Mouse (Mus musculus): ENCODE results near the gene Gm13276.
"Not testable (repeated sequence)": the region's sequence is repeated elsewhere in the genome, so short reads cannot be mapped to it uniquely, and the experiment has no call there.

DNA sequence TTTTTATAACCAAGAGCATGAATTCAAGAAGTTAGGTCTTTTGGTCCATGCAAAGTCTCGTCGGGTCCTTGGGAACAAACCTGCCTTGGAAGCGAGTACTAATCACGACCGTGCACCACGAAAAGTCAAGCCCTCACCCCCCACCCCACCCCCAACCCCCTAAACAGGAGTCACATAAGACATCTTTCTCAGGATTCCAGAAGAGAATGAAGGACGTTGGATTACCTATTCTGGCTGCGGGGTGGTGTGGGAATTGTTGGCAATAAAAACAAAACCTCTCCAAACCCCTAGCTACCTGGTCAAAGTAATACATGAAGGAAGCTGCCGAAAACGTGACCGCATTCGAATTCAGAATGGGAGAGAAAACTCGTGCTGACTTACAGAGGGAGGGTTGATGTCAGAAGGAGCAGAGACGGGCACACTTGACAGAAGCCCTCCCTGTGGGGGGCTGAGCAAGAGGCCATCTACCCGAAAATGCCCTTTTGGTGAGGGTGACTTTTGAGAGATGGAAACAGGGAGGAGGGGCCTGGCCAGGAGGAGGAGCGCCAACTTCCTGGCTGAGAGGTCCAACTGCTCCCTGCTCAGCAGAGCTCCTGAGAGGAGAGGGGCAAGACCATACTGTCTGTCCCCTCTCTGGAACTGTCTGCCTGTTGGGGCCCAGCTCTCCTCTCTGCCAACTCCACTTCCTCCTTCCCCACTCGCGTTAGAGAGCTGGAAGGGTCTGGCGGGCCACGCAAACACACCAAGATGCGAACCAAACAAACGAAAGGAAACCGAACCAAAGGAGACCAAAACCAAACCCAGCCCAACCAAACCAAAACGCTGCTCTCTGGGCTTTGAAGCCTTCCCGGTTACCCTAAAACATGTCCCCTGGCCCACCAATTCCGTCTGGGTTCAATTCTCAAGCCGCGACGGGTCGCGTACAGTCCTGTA, 28.7 kb upstream of the Gm13276 start:
- not testable (repeated sequence) for TF ChIP-seq CTCF (IDR thresholded peaks at IDR 0.05; ENCODE audit: borderline replicate concordance, control insufficient read depth, extremely low read depth, insufficient read depth, low read length, poor library complexity)
- peak; percentile 14; the same call in 1 of the 2 replicates for TF ChIP-seq POLR2A (IDR thresholded peaks at IDR 0.05; ENCODE audit: control insufficient read depth, extremely low read depth, insufficient read depth, low read length, poor library complexity)
